Mouse (Mus musculus) kidney, postnatal 0 days (tissue): ENCODE data around the gene Armt1. TPM values are rescaled to one million over a fixed set of nuclear protein-coding genes. Genes with fewer than 3 reads are reported as not detected.

Source experiments
- ATAC-seq: fragments of 200-750 bp; cut with Nextera tagmentation; replicated peaks from 2 replicates; pipeline ENCODE4 v1.8.0; 2017; ENCODE audit warnings: low read depth, moderate number of reproducible peaks, moderate TSS enrichment, moderate library complexity; ENCODE audit not compliant: low FRiP score
- DNase-seq: peaks from one replicate; pipeline ENCODE4 v3.0.0-alpha.2; 2016; ENCODE audit warnings: low spot score
- H3K27ac ChIP-seq: fragments of 300-500 bp; sonication (generic); 2 replicates; pipeline ENCODE4 v1.5.1; 2014; ENCODE audit warnings: mild to moderate bottlenecking
- H3K27me3 ChIP-seq: fragments of 300-500 bp; sonication (generic); 2 replicates; pipeline ENCODE4 v1.6.1; 2014; ENCODE audit warnings: low read length, mixed read lengths; ENCODE audit not compliant: insufficient read depth
- H3K36me3 ChIP-seq: fragments of 300-500 bp; sonication (generic); 2 replicates; pipeline ENCODE4 v1.6.1; 2014; ENCODE audit warnings: low read length, mixed read lengths; ENCODE audit not compliant: insufficient read depth
- H3K4me1 ChIP-seq: fragments of 300-500 bp; sonication (generic); replicated peaks from 2 replicates; pipeline ENCODE4 v1.6.1; 2014; ENCODE audit warnings: antibody characterized with exemption, low read length, mixed read lengths; ENCODE audit not compliant: insufficient read depth
- H3K4me2 ChIP-seq: fragments of 300-500 bp; sonication (generic); 2 replicates; pipeline ENCODE4 v1.6.1; 2014; ENCODE audit warnings: mild to moderate bottlenecking, low read length, moderate library complexity, mixed read lengths
- H3K4me3 ChIP-seq: fragments of 300-500 bp; sonication (generic); replicated peaks from 2 replicates; pipeline ENCODE4 v1.5.1; 2014; ENCODE audit warnings: low read depth, low read length
- H3K9ac ChIP-seq: fragments of 300-500 bp; sonication (generic); 2 replicates; pipeline ENCODE4 v1.6.1; 2014; ENCODE audit warnings: low read depth, low read length
- H3K9me3 ChIP-seq: fragments of 300-500 bp; sonication (generic); replicated peaks from 2 replicates; pipeline ENCODE4 v1.6.1; 2016; ENCODE audit warnings: low read length, inconsistent platforms, mixed read lengths
- CTCF ChIP-seq: IDR thresholded peaks from 2 replicates; pipeline ENCODE4 v1.5.1; 2016; ENCODE audit warnings: antibody characterized with exemption, low read depth, mild to moderate bottlenecking, moderate library complexity
- WGBS: fragments of 180-500 bp; shearing (Covaris S2); extraction: QIAGEN DNeasy Blood & Tissue Kit; methylation state at CpG from one replicate; pipeline ENCODE4 v1.1.7; 2014; 5-methylcytosine and 5-hydroxymethylcytosine counted together
- polyA plus RNA-seq: library from polyadenylated mRNA; unstranded; fragments of >200 nt; fragmentation: Nextera tagmentation; extraction: Ambion mirVana; gene quantifications from 2 replicates; pipeline ENCODE4 v1.2.1, GENCODE M21; 2015

Armt1 gene
- polyA plus RNA-seq, 1 experiment from 2014 or later = 17.1 TPM

- 6% methylated on average over 10 of the region's 10 CpGs for WGBS
- ATAC-seq (no peak), DNase-seq (peak; percentile 17)
- Histone ChIP-seq H3K9ac (peak overlapping the region; percentile 100), H3K36me3 (0 out of 2 replicates have a peak, but pooled peaks cover 3% of the 10 kb centered on the region), H3K4me3 (peak overlapping the region; percentile 98), H3K4me1 (peaks cover 27% of the 10 kb centered on the region), H3K27me3 (no peaks in the 10 kb centered on the region), H3K9me3 (no peaks in the 10 kb centered on the region), H3K27ac (peak overlapping the region; percentile 98; the same call in 1 of the 2 replicates), H3K4me2 (peak overlapping the region; percentile 80)
- no peak for TF ChIP-seq CTCF
Observed at GRCm38 (mm10) chr10:4389036-4389435, 43.2 kb upstream of the Armt1 start.

- WGBS = 46% methylated on average over 5 of the region's 5 CpGs
- ATAC-seq = no peak
- Histone ChIP-seq H3K27me3 (no peaks in the 10 kb centered on the region), H3K27ac (no peak overlapping the region), H3K4me3 (peak overlapping the region; percentile 98), H3K9me3 (no peaks in the 10 kb centered on the region), H3K9ac (peak overlapping the region; percentile 28), H3K4me1 (peaks cover 27% of the 10 kb centered on the region), H3K4me2 (peak overlapping the region; percentile 80), H3K36me3 (0 out of 2 replicates have a peak, but pooled peaks cover 3% of the 10 kb centered on the region)
- DNase-seq = no peak
- no peak for TF ChIP-seq CTCF
Observed at GRCm38 (mm10) chr10:4389461-4390112, 42.7 kb upstream of the Armt1 start.

- H3K4me2 ChIP-seq = no peak overlapping the region; the same call in 1 of the 2 replicates
- WGBS = 45% methylated on average over 2 of the region's 2 CpGs
Observed at GRCm38 (mm10) chr10:4390550-4390949, 41.7 kb upstream of the Armt1 start.

GRCm38 (mm10) chr10:4391076-4391475 is 41.2 kb upstream of the Armt1 start:
- H3K4me1 ChIP-seq = peaks cover 27% of the 10 kb centered on the region
- TF ChIP-seq CTCF = no peak
- no peak overlapping the region; the same call in 1 of the 2 replicates for H3K27ac ChIP-seq
- 46% methylated on average over 5 of the region's 5 CpGs for WGBS
- H3K9ac ChIP-seq = no peak overlapping the region; the same call in 1 of the 2 replicates
- DNase-seq (no peak), ATAC-seq (no peak)
- peak overlapping the region; percentile 30 for H3K4me2 ChIP-seq
- H3K9me3 ChIP-seq = no peaks in the 10 kb centered on the region
- no peaks in the 10 kb centered on the region for H3K27me3 ChIP-seq
- peaks cover 10% of the 10 kb centered on the region; the same call in 1 of the 2 replicates for H3K36me3 ChIP-seq
- no peak overlapping the region for H3K4me3 ChIP-seq

More at GRCm38 (mm10) chr10:4390550-4390949, 41.7 kb upstream of the Armt1 start:
- DNase-seq = no peak
- Histone ChIP-seq H3K27me3 (no peaks in the 10 kb centered on the region), H3K27ac (no peak overlapping the region), H3K36me3 (peaks cover 5% of the 10 kb centered on the region; the same call in 1 of the 2 replicates), H3K4me1 (peaks cover 27% of the 10 kb centered on the region), H3K9ac (no peak overlapping the region; the same call in 1 of the 2 replicates), H3K4me3 (no peak overlapping the region), H3K9me3 (no peaks in the 10 kb centered on the region)
- no peak for ATAC-seq
- TF ChIP-seq CTCF = no peak

- no peaks in the 10 kb centered on the region for H3K27me3 ChIP-seq
- no peak for ATAC-seq
- H3K4me2 ChIP-seq = peak overlapping the region; percentile 30
- TF ChIP-seq CTCF = peak; percentile 67
- H3K9ac ChIP-seq = no peak overlapping the region
- 38% methylated on average over 6 of the region's 6 CpGs for WGBS
- DNase-seq = peak; percentile 70
- peaks cover 10% of the 10 kb centered on the region; the same call in 1 of the 2 replicates for H3K36me3 ChIP-seq
- H3K27ac ChIP-seq = 0 out of 2 replicates have a peak overlapping the region, but pooled peaks have one; percentile 25
- no peaks in the 10 kb centered on the region for H3K9me3 ChIP-seq
- peaks cover 27% of the 10 kb centered on the region for H3K4me1 ChIP-seq
- H3K4me3 ChIP-seq = no peak overlapping the region
Observed at GRCm38 (mm10) chr10:4391851-4392250, 40.4 kb upstream of the Armt1 start.

GRCm38 (mm10) chr10:4395321-4395720 is 36.9 kb upstream of the Armt1 start:
- no peak overlapping the region for H3K27ac ChIP-seq
- H3K9me3 ChIP-seq = no peaks in the 10 kb centered on the region
- WGBS = 85% methylated on average over 3 of the region's 3 CpGs
- peaks cover 15% of the 10 kb centered on the region for H3K36me3 ChIP-seq
- H3K4me1 ChIP-seq = peaks cover 16% of the 10 kb centered on the region; the same call in 1 of the 2 replicates
- ATAC-seq = no peak
- no peak for TF ChIP-seq CTCF
- H3K27me3 ChIP-seq = no peaks in the 10 kb centered on the region
- no peak overlapping the region for H3K4me2 ChIP-seq
- DNase-seq = no peak
- H3K9ac ChIP-seq = no peak overlapping the region
- no peak overlapping the region for H3K4me3 ChIP-seq
